Mouse (Mus musculus): ENCODE results near the gene Zcchc24. TPM values are rescaled to one million over a fixed set of nuclear protein-coding genes. Genes with fewer than 3 reads are reported as not detected.
A peak's percentile ranks its signal among the peaks of the same experiment; 100 is the strongest.

Zcchc24 gene
- total and polyA plus RNA-seq, 2 experiments from 2014 or later = 14.7 to 28.7 TPM

DNA sequence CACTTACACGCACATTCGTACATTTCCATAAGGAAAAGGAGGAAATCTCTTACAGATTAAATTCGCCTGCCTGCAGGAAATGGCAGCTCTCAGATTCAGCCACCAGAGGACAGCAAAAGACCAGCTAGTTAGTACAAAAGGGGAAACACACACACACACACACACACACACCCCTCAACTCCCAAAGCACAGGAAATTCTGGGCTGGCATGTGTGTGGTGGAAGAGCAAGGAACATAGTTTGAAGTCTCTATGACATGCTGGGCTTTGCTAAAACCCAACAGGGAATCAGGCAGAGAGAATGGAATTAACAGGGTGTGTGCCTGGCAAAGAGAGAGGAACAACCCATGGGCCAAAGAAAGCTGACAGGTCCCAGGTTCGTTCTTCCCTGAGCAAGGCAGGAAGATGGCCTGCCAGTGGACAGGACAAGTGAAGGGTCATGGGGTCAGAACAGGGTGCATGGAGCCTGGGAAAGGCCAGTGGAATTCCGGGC lies 61.1 kb downstream of the Zcchc24 start:
- no peaks in the 10 kb centered on the region for H3K4me1 ChIP-seq (ENCODE audit: insufficient read depth)
- no peak overlapping the region for H3K27ac ChIP-seq (ENCODE audit: low read depth, low read length)
- H3K9ac ChIP-seq = no peak overlapping the region
- H3K4me3 ChIP-seq (ENCODE audit: low read depth, low read length) = no peak overlapping the region
- H3K4me2 ChIP-seq (ENCODE audit: low read depth) = no peak overlapping the region
- 62% methylated on average over 5 of the region's 5 CpGs for WGBS
- no peaks in the 10 kb centered on the region for H3K36me3 ChIP-seq (ENCODE audit: insufficient read depth)
- DNase-seq (peak; percentile 84), ATAC-seq (peak; percentile 79)
- H3K9me3 ChIP-seq (ENCODE audit: low read length) = no peaks in the 10 kb centered on the region
- TF ChIP-seq CTCF (IDR thresholded peaks at IDR 0.05; ENCODE audit: low read depth) = peak; percentile 96
- H3K27me3 ChIP-seq (ENCODE audit: insufficient read depth, low read length) = no peaks in the 10 kb centered on the region

DNA sequence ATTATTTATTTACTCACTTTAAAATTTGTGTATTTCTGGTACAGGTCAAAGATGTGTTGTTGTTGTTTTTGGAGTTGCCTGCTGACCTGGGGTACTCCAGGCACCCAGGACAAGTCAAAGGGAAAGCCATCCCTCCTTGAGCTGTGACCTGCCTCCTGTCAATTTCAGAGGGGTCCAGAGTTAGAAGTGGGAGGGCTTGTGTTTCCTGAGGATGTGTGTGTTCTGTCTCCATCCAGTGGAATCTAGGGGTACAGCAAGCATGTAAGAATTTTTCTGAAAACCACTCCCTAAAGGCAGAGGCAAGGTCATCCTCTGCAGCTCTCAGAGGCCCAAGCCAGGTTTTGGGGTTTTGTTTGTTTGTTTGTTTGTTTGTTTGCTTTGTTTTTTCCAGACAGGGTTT lies 66.9 kb downstream of the Zcchc24 start:
- H3K4me1 ChIP-seq (ENCODE audit: insufficient read depth) = no peaks in the 10 kb centered on the region
- H3K9me3 ChIP-seq (ENCODE audit: low read length) = no peaks in the 10 kb centered on the region
- peaks cover 28% of the 10 kb centered on the region for H3K36me3 ChIP-seq (ENCODE audit: insufficient read depth)
- H3K4me2 ChIP-seq (ENCODE audit: low read depth) = no peak overlapping the region
- no peak overlapping the region for H3K9ac ChIP-seq
- DNase-seq (peak; percentile 72), ATAC-seq (peak; percentile 81; the same call in 1 of the 2 replicates)
- no peak overlapping the region for H3K4me3 ChIP-seq (ENCODE audit: low read depth, low read length)
- no peak overlapping the region for H3K27ac ChIP-seq (ENCODE audit: low read depth, low read length)
- H3K27me3 ChIP-seq (ENCODE audit: insufficient read depth, low read length) = no peaks in the 10 kb centered on the region
- peak; percentile 90 for TF ChIP-seq CTCF (IDR thresholded peaks at IDR 0.05; ENCODE audit: low read depth)

DNA sequence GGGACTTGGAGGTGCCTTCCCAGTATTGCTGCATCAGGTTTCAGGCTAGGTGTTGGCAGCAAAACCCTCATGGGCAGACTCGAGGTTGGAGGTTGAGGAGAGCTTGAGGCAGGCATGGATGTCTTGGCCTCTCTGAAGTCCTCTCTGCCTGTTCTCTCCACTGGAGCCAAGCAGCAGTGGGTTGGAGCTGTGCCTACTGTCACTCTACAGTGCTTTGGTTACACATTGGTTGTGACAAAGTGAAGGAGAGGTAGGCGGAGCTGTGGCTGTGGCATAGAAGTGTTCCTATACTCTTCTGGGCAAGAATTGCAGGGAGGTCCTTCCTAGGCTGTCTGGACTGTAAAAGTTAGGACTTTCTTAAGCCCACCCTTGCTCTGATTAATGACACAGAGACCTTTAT lies 72.5 kb downstream of the Zcchc24 start:
- H3K36me3 ChIP-seq (ENCODE audit: insufficient read depth) = peaks cover 36% of the 10 kb centered on the region
- H3K4me1 ChIP-seq (ENCODE audit: insufficient read depth) = peaks cover 10% of the 10 kb centered on the region
- no peak overlapping the region for H3K4me2 ChIP-seq (ENCODE audit: low read depth)
- H3K9ac ChIP-seq = no peak overlapping the region
- no peak overlapping the region for H3K4me3 ChIP-seq (ENCODE audit: low read depth, low read length)
- no peaks in the 10 kb centered on the region for H3K9me3 ChIP-seq (ENCODE audit: low read length)
- 67% methylated on average over 2 of the region's 2 CpGs for WGBS
- TF ChIP-seq CTCF (IDR thresholded peaks at IDR 0.05; ENCODE audit: low read depth) = no peak
- DNase-seq (no peak), ATAC-seq (no peak)
- no peak overlapping the region for H3K27ac ChIP-seq (ENCODE audit: low read depth, low read length)
- no peaks in the 10 kb centered on the region for H3K27me3 ChIP-seq (ENCODE audit: insufficient read depth, low read length)

DNA sequence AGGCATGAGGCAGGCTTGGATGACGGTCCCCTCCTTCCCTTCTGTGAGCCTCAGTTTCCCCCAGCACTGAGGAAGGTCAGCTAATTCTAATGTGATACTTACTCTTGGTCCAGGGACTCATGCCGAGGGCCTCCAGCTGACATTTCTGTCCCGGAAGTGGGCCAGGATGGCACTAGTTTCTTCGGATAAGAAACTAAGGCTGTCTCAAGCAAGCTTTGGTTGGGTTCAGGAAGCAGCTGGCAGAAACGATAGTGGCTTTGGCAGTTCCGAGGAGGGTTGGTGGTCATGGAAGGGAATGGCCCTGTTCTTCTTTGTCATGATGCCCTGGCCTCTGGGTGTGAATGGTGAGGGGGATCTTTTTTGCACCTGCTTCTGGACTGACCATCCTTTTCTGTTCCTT lies 73.8 kb downstream of the Zcchc24 start:
- Histone ChIP-seq H3K27me3 (ENCODE audit: insufficient read depth, low read length) (no peaks in the 10 kb centered on the region), H3K27ac (ENCODE audit: low read depth, low read length) (no peak overlapping the region), H3K9ac (peak overlapping the region; percentile 81; the same call in 1 of the 2 replicates), H3K9me3 (ENCODE audit: low read length) (no peaks in the 10 kb centered on the region), H3K4me2 (ENCODE audit: low read depth) (peak overlapping the region; percentile 96), H3K36me3 (ENCODE audit: insufficient read depth) (peaks cover 35% of the 10 kb centered on the region), H3K4me3 (ENCODE audit: low read depth, low read length) (peak overlapping the region; percentile 86), H3K4me1 (ENCODE audit: insufficient read depth) (peaks cover 10% of the 10 kb centered on the region)
- WGBS = 66% methylated on average over 6 of the region's 6 CpGs
- ATAC-seq (no peak), DNase-seq (no peak)
- no peak for TF ChIP-seq CTCF (IDR thresholded peaks at IDR 0.05; ENCODE audit: low read depth)

DNA sequence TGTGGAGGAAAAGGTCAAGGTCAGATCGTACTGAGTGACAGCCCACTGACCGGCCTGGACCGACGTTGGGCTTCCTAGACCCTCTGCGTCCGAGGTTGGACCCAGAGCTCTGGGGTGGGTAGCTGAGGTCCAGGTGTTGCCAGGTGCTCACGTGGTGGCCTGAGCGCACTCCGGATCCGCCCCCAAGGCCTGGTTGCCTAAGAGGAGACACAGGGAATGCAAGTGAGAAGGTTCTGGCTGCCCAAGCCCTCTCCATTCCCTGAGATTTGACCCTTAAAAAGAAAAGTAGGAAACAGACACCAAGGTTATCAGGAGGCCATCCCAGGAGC lies 74.3 kb downstream of the Zcchc24 start:
- H3K36me3 ChIP-seq (ENCODE audit: insufficient read depth) = peaks cover 30% of the 10 kb centered on the region
- no peaks in the 10 kb centered on the region for H3K9me3 ChIP-seq (ENCODE audit: low read length)
- H3K9ac ChIP-seq = peak overlapping the region; percentile 81
- ATAC-seq = no peak
- 1% methylated on average over 10 of the region's 10 CpGs for whole genome bisulfite sequencing
- peak overlapping the region; percentile 96 for H3K4me2 ChIP-seq (ENCODE audit: low read depth)
- no peak for DNase-seq
- TF ChIP-seq CTCF (IDR thresholded peaks at IDR 0.05; ENCODE audit: low read depth) = no peak
- peaks cover 10% of the 10 kb centered on the region for H3K4me1 ChIP-seq (ENCODE audit: insufficient read depth)
- H3K4me3 ChIP-seq (ENCODE audit: low read depth, low read length) = peak overlapping the region; percentile 86
- no peak overlapping the region for H3K27ac ChIP-seq (ENCODE audit: low read depth, low read length)
- H3K27me3 ChIP-seq (ENCODE audit: insufficient read depth, low read length) = no peaks in the 10 kb centered on the region

DNA sequence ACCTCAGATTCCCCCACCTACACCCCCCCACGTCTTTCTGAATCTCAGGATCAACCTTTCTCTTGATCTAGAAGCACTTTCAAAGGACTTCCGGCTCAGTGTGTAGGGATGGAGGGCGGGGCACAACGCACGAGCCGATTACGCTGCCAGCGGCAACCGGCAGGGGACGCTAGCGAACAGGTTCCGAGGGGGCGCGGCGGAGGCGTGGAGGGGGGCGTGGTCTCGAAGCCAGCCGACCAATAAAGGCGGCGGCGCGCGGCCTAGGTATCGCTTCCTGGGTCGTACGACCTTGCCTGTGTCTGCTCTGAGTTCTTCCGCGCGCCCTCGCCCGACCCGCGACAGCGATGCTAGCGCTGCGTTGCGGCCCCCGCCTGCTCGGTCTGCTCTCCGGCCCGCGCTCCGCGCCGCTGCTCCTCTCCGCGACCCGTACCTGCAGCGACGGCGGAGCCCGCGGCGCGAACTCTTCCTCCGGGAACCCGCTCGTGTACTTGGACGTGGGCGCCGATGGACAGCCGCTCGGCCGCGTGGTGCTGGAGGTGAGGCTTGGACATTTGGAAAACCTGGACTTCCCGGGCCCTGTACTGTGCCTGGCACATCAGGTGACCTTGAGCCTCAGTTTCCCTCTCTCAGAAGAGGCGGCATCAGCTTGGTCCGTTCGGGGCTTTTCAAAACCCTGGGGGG lies 74.8 kb downstream of the Zcchc24 start, which contains the start of gene Ppif:
Gene Ppif (plus strand): TSS at position 267 of the 681 bp plus-strand sequence.
- Histone ChIP-seq H3K9me3 (ENCODE audit: low read length) (no peaks in the 10 kb centered on the region), H3K4me2 (ENCODE audit: low read depth) (peak within 1 kb of the TSS; percentile 96), H3K4me3 (ENCODE audit: low read depth, low read length) (peak within 1 kb of the TSS; percentile 86), H3K36me3 (ENCODE audit: insufficient read depth) (peaks cover 24% of the 10 kb centered on the region), H3K9ac (peak within 1 kb of the TSS; percentile 81), H3K27ac (ENCODE audit: low read depth, low read length) (peak within 1 kb of the TSS; percentile 46; the same call in 1 of the 2 replicates), H3K27me3 (ENCODE audit: insufficient read depth, low read length) (no peaks in the 10 kb centered on the region), H3K4me1 (ENCODE audit: insufficient read depth) (peaks cover 10% of the 10 kb centered on the region)
- peak; percentile 98 for DNase-seq
- peak; percentile 97 for ATAC-seq
- 3% methylated on average over 69 of the region's 70 CpGs for WGBS
- peak; percentile 100 for TF ChIP-seq CTCF (IDR thresholded peaks at IDR 0.05; ENCODE audit: low read depth)

DNA sequence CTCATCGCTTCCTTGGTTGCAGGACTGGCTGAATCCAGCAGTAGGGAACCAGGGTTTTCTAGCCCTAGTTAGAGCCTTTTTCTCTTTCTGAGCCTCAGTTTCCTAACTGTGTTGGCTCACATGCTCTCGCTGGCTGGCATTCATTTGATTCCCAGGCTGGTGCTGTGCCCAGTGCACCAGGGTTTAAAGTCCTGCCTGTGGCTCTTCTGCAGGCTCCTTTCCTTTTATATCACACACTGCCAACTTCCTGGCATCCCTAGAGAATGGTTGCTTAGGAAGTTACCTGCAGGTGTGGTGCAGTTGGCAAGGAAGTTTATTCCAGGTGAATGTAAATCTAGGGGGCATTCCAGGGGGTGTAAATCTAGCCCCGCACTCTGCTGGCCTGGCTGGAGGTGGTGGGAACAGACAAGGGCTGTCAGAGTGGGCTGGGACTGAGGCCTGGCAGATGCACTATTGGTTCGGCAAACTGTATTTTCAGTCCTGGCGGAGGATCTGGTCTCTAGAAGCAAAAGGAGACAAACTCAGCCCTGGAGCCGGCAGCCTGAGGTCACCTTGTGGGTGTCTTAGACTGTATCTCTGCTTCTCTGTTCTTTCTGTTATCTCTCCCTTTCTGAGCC lies 75.5 kb downstream of the Zcchc24 start:
- peaks cover 18% of the 10 kb centered on the region for H3K36me3 ChIP-seq (ENCODE audit: insufficient read depth)
- H3K27ac ChIP-seq (ENCODE audit: low read depth, low read length) = peak overlapping the region; percentile 46; the same call in 1 of the 2 replicates
- peaks cover 10% of the 10 kb centered on the region for H3K4me1 ChIP-seq (ENCODE audit: insufficient read depth)
- DNase-seq = no peak
- peak overlapping the region; percentile 96 for H3K4me2 ChIP-seq (ENCODE audit: low read depth)
- no peaks in the 10 kb centered on the region for H3K27me3 ChIP-seq (ENCODE audit: insufficient read depth, low read length)
- ATAC-seq = no peak
- 69% methylated on average over 6 of the region's 6 CpGs for WGBS
- no peak for TF ChIP-seq CTCF (IDR thresholded peaks at IDR 0.05; ENCODE audit: low read depth)
- no peaks in the 10 kb centered on the region for H3K9me3 ChIP-seq (ENCODE audit: low read length)
- peak overlapping the region; percentile 86; the same call in 1 of the 2 replicates for H3K4me3 ChIP-seq (ENCODE audit: low read depth, low read length)
- peak overlapping the region; percentile 22; the same call in 1 of the 2 replicates for H3K9ac ChIP-seq
